Mouse (Mus musculus) kidney, embryonic 14.5 days (tissue): Measurements from ENCODE around the gene Slc25a27. TPM values are rescaled to one million over a fixed set of nuclear protein-coding genes. Genes with fewer than 3 reads are reported as not detected.
A peak's percentile ranks its signal among the peaks of the same experiment; 100 is the strongest.

Experiments
- ATAC-seq: fragments of 200-750 bp; cut with Nextera tagmentation; 2 replicates; pipeline ENCODE4 v1.8.0; 2017; ENCODE audit warnings: moderate number of reproducible peaks, mild to moderate bottlenecking, moderate TSS enrichment, moderate library complexity; ENCODE audit not compliant: low FRiP score, low TSS enrichment
- H3K27ac ChIP-seq: fragments of 300-500 bp; sonication (generic); 2 replicates; pipeline ENCODE4 v1.5.1; 2014; ENCODE audit warnings: low read depth, mild to moderate bottlenecking, low read length, moderate library complexity, mixed read lengths
- H3K27me3 ChIP-seq: fragments of 300-500 bp; sonication (generic); 2 replicates; pipeline ENCODE4 v1.6.1; 2014; ENCODE audit warnings: mild to moderate bottlenecking, low read length; ENCODE audit not compliant: control insufficient read depth, insufficient read depth
- H3K36me3 ChIP-seq: fragments of 300-500 bp; sonication (generic); 2 replicates; pipeline ENCODE4 v1.6.1; 2014; ENCODE audit warnings: low read length, mixed read lengths; ENCODE audit not compliant: control insufficient read depth, insufficient read depth
- H3K4me1 ChIP-seq: fragments of 300-500 bp; sonication (generic); 2 replicates; pipeline ENCODE4 v1.6.1; 2014; ENCODE audit warnings: low read length, mixed read lengths; ENCODE audit not compliant: control insufficient read depth, insufficient read depth
- H3K4me2 ChIP-seq: fragments of 300-500 bp; sonication (generic); replicated peaks from 2 replicates; pipeline ENCODE4 v1.6.1; 2014; ENCODE audit warnings: low read depth, mild to moderate bottlenecking, low read length
- H3K4me3 ChIP-seq: fragments of 300-500 bp; sonication (generic); 2 replicates; pipeline ENCODE4 v1.5.1; 2014; ENCODE audit warnings: mild to moderate bottlenecking, low read length
- H3K9ac ChIP-seq: fragments of 300-500 bp; sonication (generic); 2 replicates; pipeline ENCODE4 v1.6.1; 2014; ENCODE audit warnings: low read depth, mild to moderate bottlenecking, low read length, moderate library complexity
- H3K9me3 ChIP-seq: fragments of 300-500 bp; sonication (generic); 2 replicates; pipeline ENCODE4 v1.6.1; 2016; ENCODE audit warnings: low read length; ENCODE audit not compliant: control insufficient read depth
- WGBS: fragments of 180-500 bp; shearing (Covaris S2); extraction: QIAGEN DNeasy Blood & Tissue Kit; methylation state at CpG from one replicate; pipeline ENCODE4 v1.1.7; 2014; 5-methylcytosine and 5-hydroxymethylcytosine counted together
- polyA plus RNA-seq: library from polyadenylated mRNA; unstranded; fragments of >200 nt; fragmentation: Nextera tagmentation; extraction: Ambion mirVana; gene quantifications from 2 replicates; pipeline ENCODE4 v1.2.1, GENCODE M21; 2014

Slc25a27 gene
- polyA plus RNA-seq, 1 experiment from 2014 or later = 12.7 TPM

GRCm38 (mm10) chr17:43606704-43607103 lies 60.3 kb downstream of the Slc25a27 start:
- ATAC-seq = 0 out of 2 replicates have a peak, but pooled peaks have one; percentile 43
- WGBS = 19% methylated on average over 3 of the region's 3 CpGs

GRCm38 (mm10) chr17:43598706-43599105 lies 68.3 kb downstream of the Slc25a27 start:
- Histone ChIP-seq H3K4me3 (no peak overlapping the region), H3K9ac (no peak overlapping the region), H3K27me3 (no peaks in the 10 kb centered on the region), H3K4me1 (no peaks in the 10 kb centered on the region), H3K36me3 (no peaks in the 10 kb centered on the region; the same call in 1 of the 2 replicates), H3K9me3 (0 out of 2 replicates have a peak, but pooled peaks cover 3% of the 10 kb centered on the region), H3K4me2 (no peak overlapping the region), H3K27ac (no peak overlapping the region)
- no peak for ATAC-seq
- WGBS = 62% methylated on average over 4 of the region's 4 CpGs

More at GRCm38 (mm10) chr17:43606704-43607103, 60.3 kb downstream of the Slc25a27 start:
- Histone ChIP-seq H3K9me3 (no peaks in the 10 kb centered on the region), H3K9ac (no peak overlapping the region), H3K36me3 (no peaks in the 10 kb centered on the region), H3K4me3 (no peak overlapping the region), H3K4me1 (no peaks in the 10 kb centered on the region), H3K27ac (no peak overlapping the region), H3K4me2 (no peak overlapping the region), H3K27me3 (no peaks in the 10 kb centered on the region)

- H3K4me3 ChIP-seq = no peak overlapping the region
- H3K4me2 ChIP-seq = no peak overlapping the region
- 0 out of 2 replicates have a peak, but pooled peaks cover 3% of the 10 kb centered on the region for H3K9me3 ChIP-seq
- ATAC-seq = no peak
- H3K27me3 ChIP-seq = no peaks in the 10 kb centered on the region
- 97% methylated on average over 2 of the region's 2 CpGs for WGBS
- no peaks in the 10 kb centered on the region; the same call in 1 of the 2 replicates for H3K36me3 ChIP-seq
- H3K27ac ChIP-seq = no peak overlapping the region
- no peaks in the 10 kb centered on the region for H3K4me1 ChIP-seq
- H3K9ac ChIP-seq = no peak overlapping the region
Observed at GRCm38 (mm10) chr17:43597742-43598141, 69.3 kb downstream of the Slc25a27 start.

GRCm38 (mm10) chr17:43592296-43593291 lies 74.4 kb downstream of the Slc25a27 start:
- Histone ChIP-seq H3K36me3 (no peaks in the 10 kb centered on the region; the same call in 1 of the 2 replicates), H3K27ac (no peak overlapping the region), H3K9me3 (0 out of 2 replicates have a peak, but pooled peaks cover 1% of the 10 kb centered on the region), H3K4me2 (no peak overlapping the region), H3K27me3 (no peaks in the 10 kb centered on the region), H3K9ac (no peak overlapping the region), H3K4me1 (no peaks in the 10 kb centered on the region), H3K4me3 (no peak overlapping the region)
- no peak for ATAC-seq
- WGBS = 83% methylated on average over 21 of the region's 21 CpGs

Other genes with a start within 250 kb of the Slc25a27 start
- gene Mep1a, start 164.4 kb downstream of the Slc25a27 start, polyA plus RNA-seq = 6.0 and 12.8 TPM in 2 replicates
- 0.39 and 0.60 TPM in 2 replicates for gene Ankrd66, start 123.6 kb downstream of the Slc25a27 start, polyA plus RNA-seq
- 73.1 and 75.2 TPM in 2 replicates for gene Pla2g7, start 99.1 kb downstream of the Slc25a27 start, polyA plus RNA-seq
- gene Tdrd6, start 36.9 kb downstream of the Slc25a27 start, polyA plus RNA-seq = 0.06 TPM in 1 of 2 replicates, not detected in the other
- gene Cyp39a1, start 211 bp upstream of the Slc25a27 start, polyA plus RNA-seq = 11.8 and 20.3 TPM in 2 replicates
- 1.9 and 3.0 TPM in 2 replicates for gene Rcan2, start 134.1 kb upstream of the Slc25a27 start, polyA plus RNA-seq